Mouse (Mus musculus) intestine, embryonic 14.5 days (tissue): ENCODE results near the gene Tmem39a. TPM values are rescaled to one million over a fixed set of nuclear protein-coding genes. Genes with fewer than 3 reads are reported as not detected.
A peak's percentile ranks its signal among the peaks of the same experiment; 100 is the strongest.

Experiments used
- ATAC-seq: fragments of 200-750 bp; cut with Nextera tagmentation; replicated peaks from 2 replicates; pipeline ENCODE4 v1.8.0; 2017; ENCODE audit warnings: low read depth, moderate number of reproducible peaks, moderate TSS enrichment, moderate library complexity; ENCODE audit not compliant: low FRiP score, low TSS enrichment
- DNase-seq: peaks from one replicate; pipeline ENCODE4 v3.0.0-alpha.2; 2018; ENCODE audit warnings: low spot score
- H3K27ac ChIP-seq: fragments of 300-500 bp; sonication (generic); 2 replicates; pipeline ENCODE4 v1.5.1; 2014; ENCODE audit warnings: low read depth, mild to moderate bottlenecking, control low read depth
- H3K27me3 ChIP-seq: fragments of 300-500 bp; sonication (generic); replicated peaks from 2 replicates; pipeline ENCODE4 v1.6.1; 2014; ENCODE audit warnings: low read length, control low read depth; ENCODE audit not compliant: control insufficient read depth, insufficient read depth
- H3K36me3 ChIP-seq: fragments of 300-500 bp; sonication (generic); 2 replicates; pipeline ENCODE4 v1.6.1; 2014; ENCODE audit warnings: low read length, control low read depth; ENCODE audit not compliant: control insufficient read depth, insufficient read depth
- H3K4me1 ChIP-seq: fragments of 300-500 bp; sonication (generic); replicated peaks from 2 replicates; pipeline ENCODE4 v1.6.1; 2014; ENCODE audit warnings: low read length, control low read depth, mixed read lengths; ENCODE audit not compliant: control insufficient read depth, insufficient read depth
- H3K4me2 ChIP-seq: fragments of 300-500 bp; sonication (generic); 2 replicates; pipeline ENCODE4 v1.6.1; 2014; ENCODE audit warnings: low read length
- H3K4me3 ChIP-seq: fragments of 300-500 bp; sonication (generic); 2 replicates; pipeline ENCODE4 v1.5.1; 2014; ENCODE audit warnings: low read depth, low read length, control low read depth, mixed read lengths
- H3K9ac ChIP-seq: fragments of 300-500 bp; sonication (generic); 2 replicates; pipeline ENCODE4 v1.6.1; 2014; ENCODE audit warnings: mild to moderate bottlenecking, low read length
- H3K9me3 ChIP-seq: fragments of 300-500 bp; sonication (generic); 2 replicates; pipeline ENCODE4 v1.6.1; 2016; ENCODE audit warnings: low read length, control low read depth; ENCODE audit not compliant: control insufficient read depth
- WGBS: fragments of 180-500 bp; shearing (Covaris S2); extraction: QIAGEN DNeasy Blood & Tissue Kit; methylation state at CpG from one replicate; pipeline ENCODE4 v1.1.7; 2014; 5-methylcytosine and 5-hydroxymethylcytosine counted together
- polyA plus RNA-seq: library from polyadenylated mRNA; unstranded; fragments of >200 nt; fragmentation: Nextera tagmentation; extraction: Ambion mirVana; gene quantifications from 2 replicates; pipeline ENCODE4 v1.2.1, GENCODE M21; 2014

Tmem39a gene
- polyA plus RNA-seq, 1 experiment from 2014 or later: 97.9 TPM

DNA sequence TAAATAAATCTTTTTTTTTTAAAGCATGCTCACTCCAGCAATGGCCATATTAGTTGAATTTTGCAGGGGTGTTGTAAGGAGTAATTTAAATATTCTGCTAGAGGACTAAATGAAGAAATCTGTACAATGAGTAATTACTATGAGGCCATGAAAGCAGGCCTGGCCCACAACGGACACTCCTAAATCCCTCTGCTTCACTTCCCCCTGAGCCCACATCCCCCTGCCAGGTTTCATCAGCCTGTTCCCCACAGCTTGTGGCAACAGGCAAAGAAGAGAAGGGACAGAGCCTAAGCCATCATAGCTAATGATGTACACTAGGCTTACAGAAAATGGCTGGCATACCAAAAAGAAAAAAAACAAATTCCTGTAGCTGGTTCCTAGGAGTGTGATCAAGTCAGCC is 10.5 kb upstream of the Tmem39a start:
- H3K4me2 ChIP-seq: no peak overlapping the region
- H3K27me3 ChIP-seq: no peaks in the 10 kb centered on the region
- no peak for ATAC-seq
- peaks cover 28% of the 10 kb centered on the region; the same call in 1 of the 2 replicates for H3K36me3 ChIP-seq
- H3K9ac ChIP-seq: no peak overlapping the region
- peaks cover 11% of the 10 kb centered on the region for H3K4me1 ChIP-seq
- H3K9me3 ChIP-seq: no peaks in the 10 kb centered on the region
- 97% methylated on average over 1 of the region's 1 CpGs for WGBS
- no peak overlapping the region for H3K27ac ChIP-seq
- DNase-seq: no peak
- no peak overlapping the region for H3K4me3 ChIP-seq

DNA sequence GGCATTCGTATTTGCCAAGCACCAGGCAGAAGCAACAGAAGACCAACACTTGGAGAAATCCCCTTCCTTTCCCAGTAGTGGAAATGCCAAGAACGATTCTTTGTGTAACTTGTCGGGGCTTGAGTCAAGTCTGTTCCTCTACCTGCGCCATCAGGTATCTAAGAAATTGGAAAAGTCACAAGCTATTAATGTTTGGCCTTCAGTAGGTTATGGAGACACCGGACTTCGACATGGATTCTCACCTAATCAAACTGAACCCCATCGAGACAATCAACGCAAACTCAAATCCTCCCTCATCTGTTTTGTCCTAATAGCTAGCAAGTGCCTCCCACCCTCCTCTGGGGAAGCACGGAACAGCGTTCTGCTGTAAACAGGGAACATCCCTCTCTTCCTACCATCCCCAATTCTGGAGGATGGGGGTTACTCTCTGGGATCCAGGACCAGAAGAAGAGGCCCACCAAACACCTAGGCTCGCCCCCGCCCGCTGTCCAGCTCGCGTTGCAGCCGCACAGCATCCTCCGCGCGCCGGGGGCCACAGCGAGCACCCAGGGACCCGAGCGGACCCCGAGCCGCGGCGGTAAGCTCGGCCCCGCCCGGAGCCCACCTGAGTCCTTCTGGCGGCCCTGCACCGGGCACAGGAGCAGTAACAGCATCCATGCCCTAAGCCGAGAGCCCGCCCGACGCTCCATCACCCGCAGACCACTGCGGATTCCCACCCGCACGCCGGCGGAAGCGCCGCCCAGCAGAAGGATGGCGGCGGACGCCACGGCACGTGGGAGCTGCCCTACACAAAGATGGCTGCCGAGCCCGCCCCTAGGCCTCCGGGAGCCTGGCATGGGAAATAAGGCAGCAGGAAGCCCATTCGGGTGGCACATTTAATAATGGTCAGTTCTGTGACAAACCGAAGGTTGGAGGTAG is 8.8 kb upstream of the Tmem39a start, which contains the start of gene Poglut1:
Gene Poglut1, minus strand, starts transcription at position 780 of the 918 bp plus-strand sequence.
- H3K36me3 ChIP-seq: peaks cover 21% of the 10 kb centered on the region; the same call in 1 of the 2 replicates
- peaks cover 11% of the 10 kb centered on the region for H3K4me1 ChIP-seq
- 0 out of 2 replicates have a peak, but pooled peaks cover 4% of the 10 kb centered on the region for H3K27me3 ChIP-seq
- H3K9me3 ChIP-seq: no peaks in the 10 kb centered on the region
- 3% methylated on average over 54 of the region's 54 CpGs for WGBS
- ATAC-seq (peak; percentile 93), DNase-seq (peak; percentile 87)
- H3K4me3 ChIP-seq: peak within 1 kb of the TSS; percentile 81
- peak within 1 kb of the TSS; percentile 60 for H3K4me2 ChIP-seq
- peak within 1 kb of the TSS; percentile 81 for H3K9ac ChIP-seq
- H3K27ac ChIP-seq: peak within 1 kb of the TSS; percentile 33; the same call in 1 of the 2 replicates

DNA sequence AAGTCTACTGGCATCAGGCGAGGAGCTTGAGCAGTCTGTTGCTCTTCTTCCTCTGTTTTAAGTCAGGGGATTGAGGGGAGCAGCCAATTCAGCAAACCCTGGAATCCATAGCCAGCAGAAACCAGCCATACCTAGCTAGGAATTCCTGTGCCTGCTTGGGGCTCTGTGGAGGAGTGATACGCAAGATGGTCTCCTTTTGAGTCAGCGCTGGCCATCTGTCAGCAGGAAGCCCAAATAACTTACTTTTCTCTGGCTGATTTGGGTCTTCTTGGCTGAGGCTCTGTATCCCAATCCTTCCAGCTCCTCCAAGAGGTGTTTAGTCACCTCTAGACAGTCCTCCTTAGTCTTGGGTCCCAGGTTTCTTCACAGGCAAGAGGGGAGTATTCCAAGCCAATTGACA is 2.5 kb upstream of the Tmem39a start:
- H3K27me3 ChIP-seq: peaks cover 12% of the 10 kb centered on the region; the same call in 1 of the 2 replicates
- no peak overlapping the region for H3K4me2 ChIP-seq
- H3K9ac ChIP-seq: no peak overlapping the region
- no peak for DNase-seq
- no peaks in the 10 kb centered on the region for H3K9me3 ChIP-seq
- H3K36me3 ChIP-seq: no peaks in the 10 kb centered on the region
- no peaks in the 10 kb centered on the region for H3K4me1 ChIP-seq
- no peak overlapping the region for H3K27ac ChIP-seq
- WGBS: 85% methylated on average over 3 of the region's 3 CpGs
- no peak overlapping the region for H3K4me3 ChIP-seq
- no peak for ATAC-seq

DNA sequence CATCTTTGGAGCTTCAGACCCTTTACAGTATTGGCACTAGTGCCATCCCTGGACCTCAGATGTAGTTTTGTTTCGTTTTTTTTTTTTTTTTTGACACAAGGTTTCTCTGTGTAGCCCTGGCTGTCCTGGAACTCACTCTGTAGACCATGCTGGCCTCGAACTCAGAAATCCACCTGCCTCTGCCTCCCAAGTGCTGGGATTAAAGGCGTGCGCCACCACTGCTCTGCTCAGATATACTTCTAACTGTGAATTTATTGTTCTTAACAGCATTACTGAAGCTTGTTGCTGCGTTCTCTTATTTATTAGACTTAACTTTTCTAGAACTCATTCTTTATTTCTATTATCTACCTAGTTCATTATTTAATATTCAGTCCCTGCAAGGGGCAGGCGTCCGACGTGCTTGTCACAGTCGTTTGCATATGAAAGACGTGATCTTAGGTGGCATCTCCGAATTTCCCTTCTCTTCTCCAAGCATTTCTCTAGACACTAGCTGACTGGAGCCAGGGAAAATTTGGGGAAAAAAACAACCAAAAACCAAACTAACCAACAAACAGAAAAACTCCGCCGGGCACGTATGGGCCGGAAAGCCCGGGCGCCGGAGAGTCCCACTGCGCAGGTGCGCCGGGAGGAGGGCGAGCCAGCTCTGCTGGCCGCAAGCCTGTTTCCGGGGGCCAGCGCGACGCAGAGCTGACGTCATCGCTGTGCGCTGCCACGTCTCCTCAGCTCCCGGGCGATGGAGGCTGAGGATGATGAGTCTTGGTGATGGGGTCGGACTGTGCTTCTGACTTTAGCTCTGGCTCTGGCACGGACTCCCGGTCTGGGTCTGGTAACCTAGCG is 3.9 kb downstream of the Tmem39a start:
- peak overlapping the region; percentile 69 for H3K27ac ChIP-seq
- H3K9ac ChIP-seq: peak overlapping the region; percentile 97
- peak overlapping the region; percentile 97 for H3K4me3 ChIP-seq
- peak overlapping the region; percentile 87 for H3K4me2 ChIP-seq
- 0 out of 2 replicates have a peak, but pooled peaks cover 3% of the 10 kb centered on the region for H3K27me3 ChIP-seq
- DNase-seq (peak; percentile 97), ATAC-seq (peak; percentile 98)
- whole genome bisulfite sequencing: 7% methylated on average over 37 of the region's 37 CpGs
- H3K36me3 ChIP-seq: peaks cover 27% of the 10 kb centered on the region
- no peaks in the 10 kb centered on the region for H3K9me3 ChIP-seq
- peaks cover 8% of the 10 kb centered on the region for H3K4me1 ChIP-seq

DNA sequence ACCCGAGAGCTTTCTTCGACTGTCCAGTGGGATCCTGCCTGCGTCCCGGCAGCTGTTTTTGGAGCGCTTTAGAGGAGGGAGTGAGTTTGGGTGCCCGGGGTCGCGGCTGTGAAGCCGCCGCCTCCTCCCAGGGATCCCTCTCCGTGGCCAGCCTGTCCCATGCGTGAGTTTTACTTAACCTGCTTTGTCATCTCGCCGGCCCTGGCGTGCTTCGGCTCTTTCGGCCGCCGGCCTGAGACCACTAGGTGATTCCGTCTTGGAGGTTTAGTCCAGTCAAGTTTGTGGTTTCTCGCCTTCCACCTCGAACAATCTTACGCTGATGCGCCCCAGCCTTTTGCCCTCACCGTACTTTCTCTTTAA is 4.5 kb downstream of the Tmem39a start:
- Histone ChIP-seq H3K27ac (peak overlapping the region; percentile 69), H3K9ac (peak overlapping the region; percentile 97), H3K9me3 (no peaks in the 10 kb centered on the region), H3K27me3 (0 out of 2 replicates have a peak, but pooled peaks cover 3% of the 10 kb centered on the region), H3K4me2 (peak overlapping the region; percentile 87), H3K4me1 (peaks cover 8% of the 10 kb centered on the region), H3K36me3 (peaks cover 33% of the 10 kb centered on the region), H3K4me3 (peak overlapping the region; percentile 97)
- no peak for DNase-seq
- under 1% methylated on average over 25 of the region's 25 CpGs for WGBS
- ATAC-seq: no peak; the same call in 1 of the 2 replicates

DNA sequence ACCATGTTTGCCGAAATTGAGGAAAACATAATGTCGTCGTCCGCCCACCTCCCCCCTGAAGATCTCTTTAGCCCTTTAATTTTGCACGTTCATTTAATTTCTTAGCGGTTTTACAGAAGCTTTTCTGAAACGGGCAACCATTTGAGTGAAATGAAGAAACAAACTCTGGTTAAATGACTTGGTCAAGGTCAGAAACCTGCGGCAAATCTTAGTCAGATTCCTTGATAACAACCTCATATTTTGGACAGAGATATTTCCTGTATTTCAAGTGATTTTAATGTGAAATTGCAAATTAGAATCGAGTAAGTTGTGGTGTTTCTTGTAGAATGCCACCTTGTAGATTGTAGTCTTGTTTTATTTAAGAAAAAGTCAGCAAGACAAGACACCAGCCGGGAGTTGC is 5.0 kb downstream of the Tmem39a start:
- H3K4me2 ChIP-seq: peak overlapping the region; percentile 87
- 0 out of 2 replicates have a peak, but pooled peaks cover 3% of the 10 kb centered on the region for H3K27me3 ChIP-seq
- H3K27ac ChIP-seq: peak overlapping the region; percentile 69; the same call in 1 of the 2 replicates
- peaks cover 38% of the 10 kb centered on the region for H3K36me3 ChIP-seq
- DNase-seq: no peak
- peaks cover 8% of the 10 kb centered on the region for H3K4me1 ChIP-seq
- peak overlapping the region; percentile 97 for H3K4me3 ChIP-seq
- peak overlapping the region; percentile 97 for H3K9ac ChIP-seq
- no peaks in the 10 kb centered on the region for H3K9me3 ChIP-seq
- 29% methylated on average over 10 of the region's 10 CpGs for WGBS
- ATAC-seq: no peak

DNA sequence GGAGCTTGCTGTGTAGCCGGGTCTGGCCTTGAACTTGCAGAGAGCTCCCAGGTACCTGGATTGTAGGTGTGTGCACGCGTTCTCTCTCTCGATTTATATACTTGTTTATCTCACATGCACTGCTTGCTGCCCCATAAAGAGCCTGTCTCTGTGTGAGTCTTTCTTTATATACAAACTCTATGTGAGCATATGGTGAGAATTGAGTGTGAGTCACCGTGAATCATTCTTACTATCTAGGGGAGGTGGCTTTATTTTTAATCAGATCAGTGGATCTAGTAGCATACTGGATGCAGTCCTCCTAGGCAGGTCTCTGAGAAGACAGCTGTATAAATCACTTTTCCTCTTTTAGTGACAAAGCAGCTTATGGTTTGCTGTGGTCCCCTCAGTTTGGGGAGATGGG is 9.7 kb downstream of the Tmem39a start:
- Histone ChIP-seq H3K4me3 (no peak overlapping the region), H3K9me3 (no peaks in the 10 kb centered on the region), H3K36me3 (peaks cover 82% of the 10 kb centered on the region), H3K9ac (no peak overlapping the region), H3K27ac (no peak overlapping the region), H3K27me3 (no peaks in the 10 kb centered on the region), H3K4me1 (peaks cover 8% of the 10 kb centered on the region), H3K4me2 (no peak overlapping the region)
- DNase-seq (no peak), ATAC-seq (no peak)
- WGBS: 95% methylated on average over 5 of the region's 5 CpGs

DNA sequence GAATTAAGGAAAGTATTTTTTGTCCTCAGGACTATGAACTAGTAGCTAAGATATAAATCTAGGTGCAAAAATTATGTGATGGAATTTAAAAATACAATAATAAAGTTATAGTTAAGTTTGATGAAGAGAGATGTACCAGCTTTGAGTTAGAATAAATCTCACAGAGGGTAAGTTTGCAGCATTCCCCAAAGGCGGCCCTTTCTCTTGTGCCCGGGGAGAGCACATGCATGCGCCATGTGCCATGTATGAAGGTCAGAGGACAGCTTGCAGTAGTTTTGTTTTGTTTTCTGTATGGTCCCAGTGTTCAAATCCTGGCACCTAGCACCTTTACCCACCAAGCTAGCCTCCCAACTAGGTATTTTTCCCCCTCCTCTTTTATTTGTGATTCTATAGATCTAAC is 13.0 kb downstream of the Tmem39a start:
- 98% methylated on average over 3 of the region's 3 CpGs for WGBS
- Histone ChIP-seq H3K27me3 (no peaks in the 10 kb centered on the region), H3K4me2 (no peak overlapping the region), H3K27ac (no peak overlapping the region), H3K9me3 (no peaks in the 10 kb centered on the region), H3K4me1 (no peaks in the 10 kb centered on the region), H3K9ac (no peak overlapping the region), H3K4me3 (no peak overlapping the region), H3K36me3 (peaks cover 86% of the 10 kb centered on the region)
- DNase-seq (no peak), ATAC-seq (no peak)
